Mouse (Mus musculus) forebrain, embryonic 11.5 days (tissue): ENCODE measurements around the gene Nsun2. TPM values are rescaled to one million over a fixed set of nuclear protein-coding genes. Genes with fewer than 3 reads are reported as not detected.
A peak's percentile ranks its signal among the peaks of the same experiment; 100 is the strongest.
"Not testable (repeated sequence)": the region's sequence is repeated elsewhere in the genome, so short reads cannot be mapped to it uniquely, and the experiment has no call there.

Experiments
- ATAC-seq: fragments of 200-750 bp; cut with Nextera tagmentation; replicated peaks from 2 replicates; pipeline ENCODE4 v1.8.0; 2017; ENCODE audit warnings: moderate TSS enrichment; ENCODE audit not compliant: low FRiP score
- DNase-seq: peaks from one replicate; pipeline ENCODE4 v3.0.0-alpha.2; 2017; ENCODE audit warnings: low spot score
- H3K27ac ChIP-seq: fragments of 300-500 bp; sonication (generic); 2 replicates; pipeline ENCODE4 v1.5.1; 2014; ENCODE audit warnings: low read depth, low read length
- H3K27me3 ChIP-seq: fragments of 300-500 bp; sonication (generic); 2 replicates; pipeline ENCODE4 v1.6.1; 2014; ENCODE audit warnings: mild to moderate bottlenecking, low read length, mixed read lengths; ENCODE audit not compliant: control insufficient read depth, insufficient read depth
- H3K36me3 ChIP-seq: fragments of 300-500 bp; sonication (generic); 2 replicates; pipeline ENCODE4 v1.6.1; 2014; ENCODE audit warnings: mild to moderate bottlenecking, low read length, moderate library complexity, mixed read lengths; ENCODE audit not compliant: control insufficient read depth, insufficient read depth
- H3K4me1 ChIP-seq: fragments of 300-500 bp; sonication (generic); replicated peaks from 2 replicates; pipeline ENCODE4 v1.6.1; 2014; ENCODE audit warnings: low read length, mixed read lengths; ENCODE audit not compliant: control insufficient read depth, insufficient read depth
- H3K4me2 ChIP-seq: fragments of 300-500 bp; sonication (generic); 2 replicates; pipeline ENCODE4 v1.6.1; 2014; ENCODE audit warnings: low read depth, mild to moderate bottlenecking, low read length, moderate library complexity, mixed read lengths; ENCODE audit not compliant: severe bottlenecking
- H3K4me3 ChIP-seq: fragments of 300-500 bp; sonication (generic); 2 replicates; pipeline ENCODE4 v1.5.1; 2014; ENCODE audit warnings: low read depth, low read length
- H3K9ac ChIP-seq: fragments of 300-500 bp; sonication (generic); 2 replicates; pipeline ENCODE4 v1.6.1; 2014; ENCODE audit warnings: low read length
- H3K9me3 ChIP-seq: fragments of 300-500 bp; sonication (generic); 2 replicates; pipeline ENCODE4 v1.6.1; 2016; ENCODE audit warnings: low read length, mixed read lengths; ENCODE audit not compliant: control insufficient read depth
- WGBS: fragments of 180-500 bp; shearing (Covaris S2); extraction: QIAGEN DNeasy Blood & Tissue Kit; methylation state at CpG from one replicate; pipeline ENCODE4 v1.1.7; 2014; 5-methylcytosine and 5-hydroxymethylcytosine counted together
- polyA plus RNA-seq: library from polyadenylated mRNA; unstranded; fragments of >200 nt; fragmentation: Nextera tagmentation; extraction: Ambion mirVana; gene quantifications from 2 replicates; pipeline ENCODE4 v1.2.1, GENCODE M21; 2014

The Nsun2 gene
- polyA plus RNA-seq, 1 experiment from 2014 or later = 135 TPM

DNA sequence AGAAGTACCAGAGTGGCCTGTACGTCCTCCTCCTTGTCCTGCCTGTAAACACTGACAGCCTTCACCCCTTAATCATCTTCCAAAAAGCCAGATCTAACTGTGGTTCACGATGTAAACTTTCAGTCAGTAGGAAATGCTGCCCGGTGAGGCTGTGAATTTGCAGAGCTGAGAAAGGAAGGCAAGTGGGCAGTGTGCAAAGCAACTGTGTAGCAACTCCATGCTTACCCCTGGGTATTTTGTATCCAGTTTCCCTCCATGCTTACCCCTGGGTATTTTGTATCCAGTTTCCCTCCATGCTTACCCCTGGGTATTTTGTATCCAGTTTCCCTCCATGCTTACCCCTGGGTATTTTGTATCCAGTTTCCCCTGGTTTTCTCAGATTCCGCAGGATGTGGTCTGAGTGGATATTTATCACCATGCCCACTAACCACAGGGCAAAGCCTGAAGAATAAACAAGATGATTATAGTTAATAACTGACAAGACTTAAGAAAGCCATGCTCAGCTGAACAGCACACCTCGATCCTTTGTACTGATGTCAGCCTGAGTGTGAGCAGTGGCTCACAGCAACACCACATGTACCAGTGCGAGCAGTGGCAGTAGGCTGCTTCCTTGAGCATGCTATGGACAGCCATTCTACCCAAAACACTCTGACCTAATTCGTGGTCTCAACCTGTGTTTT, 61.2 kb downstream of the Nsun2 start:
- Histone ChIP-seq H3K4me1 (no peaks in the 10 kb centered on the region), H3K4me2 (no peak overlapping the region), H3K36me3 (no peaks in the 10 kb centered on the region), H3K27me3 (no peaks in the 10 kb centered on the region), H3K9ac (no peak overlapping the region), H3K4me3 (no peak overlapping the region), H3K27ac (no peak overlapping the region), H3K9me3 (no peaks in the 10 kb centered on the region)
- DNase-seq (no peak), ATAC-seq (no peak)
- whole genome bisulfite sequencing = 88% methylated on average over 7 of the region's 7 CpGs

DNA sequence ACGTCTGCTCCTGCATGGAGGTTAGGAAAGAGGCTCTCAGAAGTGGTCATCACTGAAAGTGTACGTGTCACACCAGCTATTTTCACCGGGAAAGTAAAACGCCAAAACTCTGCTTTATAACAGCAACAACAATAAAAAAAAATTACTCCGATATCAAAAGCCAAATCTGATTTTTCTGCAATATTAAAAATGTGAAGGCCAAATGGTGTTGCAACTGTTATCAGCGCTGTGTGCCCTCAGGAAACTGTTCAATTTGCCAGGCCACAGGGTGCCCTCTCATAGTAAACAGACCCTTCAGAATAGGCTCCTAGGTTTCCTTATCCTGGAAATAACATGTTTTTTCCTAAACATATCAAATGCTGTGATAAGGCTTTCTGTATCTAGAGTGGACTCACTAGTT, 62.4 kb downstream of the Nsun2 start:
- H3K27ac ChIP-seq = no peak overlapping the region
- no peaks in the 10 kb centered on the region for H3K36me3 ChIP-seq
- H3K4me2 ChIP-seq = no peak overlapping the region
- H3K27me3 ChIP-seq = no peaks in the 10 kb centered on the region
- no peaks in the 10 kb centered on the region for H3K4me1 ChIP-seq
- H3K4me3 ChIP-seq = no peak overlapping the region
- DNase-seq = no peak
- no peaks in the 10 kb centered on the region for H3K9me3 ChIP-seq
- H3K9ac ChIP-seq = no peak overlapping the region
- ATAC-seq = no peak
- 91% methylated on average over 6 of the region's 6 CpGs for WGBS

DNA sequence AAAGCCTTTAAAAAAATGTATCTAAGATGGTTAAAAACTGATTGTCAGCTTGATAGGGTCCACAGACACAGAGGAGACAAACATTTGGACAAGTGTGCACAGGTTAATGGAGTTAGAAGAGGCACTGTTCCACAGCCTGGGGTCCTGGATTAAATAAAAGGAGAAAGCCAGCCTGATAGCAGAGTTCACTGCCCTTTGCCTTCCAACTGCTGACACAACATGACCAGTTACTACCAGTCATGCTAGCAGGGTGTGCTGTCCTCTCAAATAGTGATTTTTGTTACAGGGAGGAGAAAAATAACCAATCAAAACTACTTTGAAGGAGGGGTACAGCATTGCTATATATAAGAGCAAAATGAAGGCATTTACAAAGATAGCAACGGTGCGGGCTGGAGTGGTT, 63.0 kb downstream of the Nsun2 start:
- ATAC-seq = no peak
- Histone ChIP-seq H3K4me2 (no peak overlapping the region), H3K4me3 (no peak overlapping the region), H3K27ac (no peak overlapping the region), H3K9me3 (no peaks in the 10 kb centered on the region), H3K4me1 (no peaks in the 10 kb centered on the region), H3K9ac (no peak overlapping the region), H3K27me3 (no peaks in the 10 kb centered on the region), H3K36me3 (no peaks in the 10 kb centered on the region)
- WGBS = 96% methylated on average over 2 of the region's 2 CpGs
- DNase-seq = no peak

DNA sequence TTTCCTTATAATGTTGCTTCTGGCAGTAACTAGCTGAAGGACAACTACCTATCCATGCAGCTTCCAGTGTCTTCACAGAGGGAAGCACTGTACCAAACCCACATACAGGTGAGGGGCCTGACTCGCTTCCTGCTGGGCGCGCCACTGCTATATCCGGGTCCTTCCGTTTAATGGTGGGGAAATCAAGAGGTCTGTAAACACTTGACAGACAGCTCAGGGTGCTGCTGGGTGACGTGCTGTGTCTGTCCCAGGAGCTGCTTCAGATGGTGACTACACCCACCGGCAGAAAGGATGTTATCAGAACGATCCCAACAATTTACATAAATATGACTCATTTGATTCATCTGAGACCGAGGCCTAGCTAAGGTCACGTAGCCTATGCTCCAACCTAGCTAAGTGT, 65.3 kb downstream of the Nsun2 start:
- Histone ChIP-seq H3K4me1 (no peaks in the 10 kb centered on the region), H3K36me3 (no peaks in the 10 kb centered on the region), H3K27me3 (no peaks in the 10 kb centered on the region), H3K4me3 (no peak overlapping the region), H3K9me3 (no peaks in the 10 kb centered on the region), H3K27ac (no peak overlapping the region), H3K9ac (no peak overlapping the region), H3K4me2 (no peak overlapping the region)
- WGBS = 94% methylated on average over 10 of the region's 10 CpGs
- DNase-seq (no peak), ATAC-seq (no peak)

DNA sequence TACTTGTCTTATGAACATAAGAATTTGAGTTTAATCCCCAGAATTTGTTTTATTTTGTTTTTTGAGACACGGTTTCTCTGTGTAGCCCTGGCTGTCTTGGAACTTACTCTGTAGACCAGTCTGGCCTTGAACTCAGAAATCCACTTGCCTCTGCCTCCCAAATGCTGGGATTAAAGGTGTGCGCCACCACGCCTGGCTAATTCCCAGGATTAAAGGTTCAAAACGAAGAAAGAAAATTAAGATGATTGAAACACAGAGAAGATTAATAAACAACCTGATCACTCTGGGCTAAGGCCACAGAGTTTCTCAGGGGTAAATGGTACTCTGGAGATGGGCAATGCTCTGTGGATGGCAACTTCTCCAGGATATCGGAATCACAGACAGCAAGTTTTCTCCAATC, 67.3 kb downstream of the Nsun2 start:
- not testable (repeated sequence) for ATAC-seq

DNA sequence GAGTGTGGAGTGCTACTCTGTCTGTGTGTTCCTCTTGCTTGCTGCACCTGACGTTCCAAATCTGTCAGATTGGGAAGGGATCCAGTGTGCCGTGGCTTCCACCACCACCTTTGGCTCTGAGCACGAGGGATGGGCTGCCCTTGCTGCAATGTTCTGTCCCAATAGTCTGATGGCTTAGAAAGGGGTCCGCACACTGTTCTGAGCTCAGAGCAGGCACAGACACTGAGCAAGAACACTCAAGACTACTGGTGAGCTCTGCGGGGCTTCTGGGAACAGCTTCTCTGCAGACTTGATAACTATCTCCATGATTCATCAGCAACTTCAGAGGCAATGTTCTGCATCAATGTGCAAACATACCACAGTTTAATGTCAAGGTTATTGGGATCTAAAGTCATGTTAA, 67.8 kb downstream of the Nsun2 start:
- ATAC-seq = no peak
- Histone ChIP-seq H3K9me3 (no peaks in the 10 kb centered on the region), H3K9ac (no peak overlapping the region), H3K4me2 (no peak overlapping the region), H3K4me3 (no peak overlapping the region), H3K36me3 (no peaks in the 10 kb centered on the region), H3K4me1 (no peaks in the 10 kb centered on the region), H3K27me3 (no peaks in the 10 kb centered on the region), H3K27ac (no peak overlapping the region)
- DNase-seq = no peak
- WGBS = 91% methylated on average over 5 of the region's 5 CpGs

More for the DNA sequence above, 67.3 kb downstream of the Nsun2 start:
- not testable (repeated sequence) for H3K36me3 ChIP-seq, H3K27me3 ChIP-seq, H3K9ac ChIP-seq, H3K4me1 ChIP-seq, H3K9me3 ChIP-seq, H3K4me2 ChIP-seq, H3K27ac ChIP-seq, H3K4me3 ChIP-seq, DNase-seq
- WGBS = 85% methylated on average over 5 of the region's 5 CpGs

DNA sequence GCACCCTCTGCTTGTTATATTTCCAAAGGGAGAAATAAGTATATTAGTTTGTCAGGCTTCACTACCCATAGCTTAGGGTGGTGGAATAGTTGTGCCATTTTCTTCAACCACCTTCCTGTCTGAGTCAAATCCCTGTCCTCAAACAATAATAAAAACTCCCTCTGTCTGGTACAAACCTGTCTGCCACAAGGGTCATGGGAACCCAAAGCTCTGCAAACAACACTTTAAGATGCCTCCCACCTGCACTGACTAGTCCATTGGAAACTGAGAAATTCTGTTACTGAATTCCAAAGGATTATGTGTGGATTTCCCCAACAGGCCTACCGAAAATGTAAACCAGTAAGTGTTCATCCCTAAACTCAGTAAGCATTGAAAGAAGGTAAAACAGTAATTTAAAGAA, 71.1 kb downstream of the Nsun2 start:
- DNase-seq (no peak), ATAC-seq (no peak)
- H3K9ac ChIP-seq = no peak overlapping the region
- H3K27me3 ChIP-seq = no peaks in the 10 kb centered on the region
- H3K4me1 ChIP-seq = no peaks in the 10 kb centered on the region
- no peak overlapping the region for H3K27ac ChIP-seq
- no peak overlapping the region for H3K4me3 ChIP-seq
- WGBS = 97% methylated on average over 1 of the region's 1 CpGs
- H3K36me3 ChIP-seq = no peaks in the 10 kb centered on the region
- H3K9me3 ChIP-seq = no peaks in the 10 kb centered on the region
- no peak overlapping the region for H3K4me2 ChIP-seq

DNA sequence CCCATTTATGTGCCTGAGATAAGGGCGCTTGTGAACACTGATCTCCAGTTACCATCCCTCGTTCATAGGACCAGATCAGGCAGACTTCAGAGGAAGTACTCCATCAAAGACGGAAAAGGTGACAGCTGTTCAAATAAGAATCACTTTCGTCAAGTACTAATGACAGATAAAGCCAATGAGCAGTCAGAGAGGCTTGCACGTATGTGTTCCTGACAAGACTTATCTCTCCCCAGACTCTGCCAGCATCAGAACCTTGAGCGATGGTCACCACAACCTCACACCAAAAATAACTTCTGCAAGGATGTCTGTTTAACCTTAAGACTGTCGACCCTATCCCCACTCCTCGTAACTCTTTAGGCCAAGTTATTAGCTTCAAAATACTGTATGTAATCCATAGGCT, 75.2 kb downstream of the Nsun2 start:
- Histone ChIP-seq H3K36me3 (no peaks in the 10 kb centered on the region), H3K4me3 (no peak overlapping the region), H3K9ac (no peak overlapping the region), H3K4me1 (peaks cover 7% of the 10 kb centered on the region; the same call in 1 of the 2 replicates), H3K9me3 (no peaks in the 10 kb centered on the region), H3K27ac (no peak overlapping the region), H3K27me3 (no peaks in the 10 kb centered on the region), H3K4me2 (no peak overlapping the region)
- ATAC-seq (no peak), DNase-seq (no peak)
- WGBS = 91% methylated on average over 8 of the region's 8 CpGs

DNA sequence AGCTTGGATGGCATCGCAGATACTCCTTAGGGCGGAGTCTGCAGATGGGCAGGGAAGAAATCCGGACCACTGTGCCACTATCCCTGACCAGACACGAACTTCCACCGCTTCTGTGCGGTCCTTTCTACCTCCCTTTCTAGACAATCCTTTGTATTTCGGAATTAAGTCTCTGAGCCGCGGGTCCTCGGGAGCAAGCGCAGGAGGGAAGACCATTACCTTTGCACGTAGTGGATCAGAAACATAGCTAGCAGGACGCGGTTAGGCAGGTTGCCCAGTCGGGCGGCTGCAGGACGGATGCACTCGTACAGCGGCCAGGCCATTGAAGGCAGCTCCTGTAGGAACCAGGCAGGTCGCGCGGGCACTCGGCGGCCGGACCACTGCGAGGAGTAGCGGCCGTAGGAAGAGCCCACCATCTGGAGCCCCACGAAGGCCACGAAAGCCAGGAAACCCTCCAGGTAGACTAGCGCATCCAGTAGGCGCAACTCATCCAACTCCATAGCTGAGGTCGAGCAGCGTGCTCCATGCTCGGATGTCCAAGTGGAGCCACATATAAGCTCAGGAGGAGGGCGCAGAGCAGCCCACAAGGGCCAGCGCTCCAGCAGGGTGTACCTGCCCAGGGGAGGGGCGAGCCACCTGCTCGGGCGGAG, 77.3 kb downstream of the Nsun2 start:
- peak overlapping the region; percentile 68 for H3K9ac ChIP-seq
- no peaks in the 10 kb centered on the region for H3K27me3 ChIP-seq
- peaks cover 7% of the 10 kb centered on the region; the same call in 1 of the 2 replicates for H3K4me1 ChIP-seq
- under 1% methylated on average over 40 of the region's 40 CpGs for WGBS
- H3K9me3 ChIP-seq = no peaks in the 10 kb centered on the region
- H3K4me3 ChIP-seq = peak overlapping the region; percentile 83
- DNase-seq (peak; percentile 59), ATAC-seq (peak; percentile 43; the same call in 1 of the 2 replicates)
- H3K27ac ChIP-seq = no peak overlapping the region
- H3K36me3 ChIP-seq = no peaks in the 10 kb centered on the region; the same call in 1 of the 2 replicates
- H3K4me2 ChIP-seq = peak overlapping the region; percentile 91
